Mouse (Mus musculus): ENCODE results near the gene Ttyh2.

- no peak for TF ChIP-seq POLR2A (IDR thresholded peaks at IDR 0.05; ENCODE audit: extremely low read depth, insufficient read depth, low read length)
- TF ChIP-seq CTCF (IDR thresholded peaks at IDR 0.05; ENCODE audit: low read depth, low read length), result peak; percentile 81
Measured at GRCm38 (mm10) chr11:114662746-114663362, 12.4 kb upstream of the Ttyh2 start.

Measured in liver, adult 2 months (tissue).